Mouse (Mus musculus) yolk sac, embryonic 10.5 days (tissue): ENCODE data around the gene Ppp1ca.
A peak's percentile ranks its signal among the peaks of the same experiment; 100 is the strongest.

Source experiments
- DNase-seq: peaks from one replicate; pipeline ENCODE4 v3.0.0-alpha.2; 2017; ENCODE audit warnings: low spot score

Gene Ppp1ca

GRCm38 (mm10) chr19:4213524-4213974 lies 21.7 kb downstream of the Ppp1ca start:
- DNase-seq = no peak

GRCm38 (mm10) chr19:4214071-4214770 lies 22.4 kb downstream of the Ppp1ca start, which contains the start of the genes Clcf1 and AC109138.7:
Gene Clcf1, plus strand, starts transcription at chr19:4214238.
Gene AC109138.7, plus strand, starts transcription at chr19:4214357.
- peak; percentile 57 for DNase-seq

GRCm38 (mm10) chr19:4214771-4215450 lies 23.0 kb downstream of the Ppp1ca start:
- DNase-seq = no peak

DNA sequence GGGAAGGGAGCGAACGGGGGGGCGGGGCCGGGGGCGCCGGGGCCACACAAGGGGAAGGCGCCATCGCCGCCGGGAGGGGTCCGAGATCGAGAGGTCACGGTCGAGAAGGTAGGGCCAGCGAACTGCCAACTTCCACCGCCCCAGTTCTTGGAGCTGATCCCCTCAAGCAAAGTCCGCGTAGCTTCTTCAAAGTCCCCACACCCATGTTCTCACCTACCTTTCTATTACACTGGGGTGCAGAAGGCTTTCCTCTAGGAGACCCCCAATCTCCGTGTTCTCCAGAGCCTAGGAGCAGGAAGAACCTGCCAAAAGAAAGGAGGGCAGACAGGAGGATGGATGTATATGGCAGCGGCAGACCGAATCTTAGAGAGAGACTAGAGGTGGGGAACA lies 23.6 kb downstream of the Ppp1ca start:
- no peak for DNase-seq

DNA sequence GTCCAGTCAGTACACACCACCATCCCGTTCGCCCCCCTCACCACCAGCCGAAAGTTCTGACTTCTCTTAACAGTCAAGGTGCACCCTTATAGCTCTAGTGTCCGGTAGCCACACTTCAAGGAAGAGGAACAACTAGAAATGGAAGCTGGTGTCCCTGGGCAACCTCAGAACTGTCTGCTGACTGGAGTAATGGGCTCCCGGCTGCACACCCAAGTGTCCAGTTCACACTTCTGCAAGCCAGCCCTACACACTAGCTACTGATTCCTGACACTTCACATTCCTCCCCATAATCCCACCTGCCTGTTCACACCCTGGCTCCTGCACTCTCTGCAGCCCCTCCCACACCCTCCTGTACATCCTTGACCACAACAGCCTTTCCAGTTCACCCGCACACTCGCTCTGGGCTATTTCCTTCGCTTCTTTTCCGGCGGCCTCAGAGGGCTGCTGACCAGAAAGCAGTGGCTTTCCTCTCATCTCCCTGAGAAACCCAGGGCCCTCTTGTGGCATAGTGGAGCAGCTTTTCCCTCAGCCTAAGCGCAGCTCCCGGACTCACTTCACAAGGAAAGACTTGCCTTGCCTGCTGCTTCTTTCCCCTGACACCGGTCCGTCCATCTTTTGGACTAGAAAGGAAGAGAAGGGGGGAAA lies 24.3 kb downstream of the Ppp1ca start:
- no peak for DNase-seq

DNA sequence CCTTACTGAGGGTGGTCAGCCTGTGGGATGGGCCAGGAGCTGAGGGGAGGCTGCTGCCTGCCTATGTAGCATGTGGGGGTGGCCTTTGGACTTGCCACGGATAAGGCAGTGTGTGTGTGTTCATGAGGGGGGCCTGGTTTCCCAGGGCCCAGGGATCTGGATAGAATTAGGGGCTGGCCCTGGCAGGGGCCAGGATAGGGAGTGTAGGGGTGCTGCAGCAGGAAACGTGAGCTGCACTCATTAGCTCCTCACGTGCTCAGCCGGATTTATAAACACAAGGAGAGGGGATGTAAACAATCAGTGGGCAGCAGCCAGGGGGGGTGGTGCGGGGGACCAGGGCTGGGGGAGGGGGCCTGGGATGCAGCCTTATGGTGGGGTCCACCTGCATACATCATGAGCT lies 25.3 kb downstream of the Ppp1ca start:
- DNase-seq = peak; percentile 60

DNA sequence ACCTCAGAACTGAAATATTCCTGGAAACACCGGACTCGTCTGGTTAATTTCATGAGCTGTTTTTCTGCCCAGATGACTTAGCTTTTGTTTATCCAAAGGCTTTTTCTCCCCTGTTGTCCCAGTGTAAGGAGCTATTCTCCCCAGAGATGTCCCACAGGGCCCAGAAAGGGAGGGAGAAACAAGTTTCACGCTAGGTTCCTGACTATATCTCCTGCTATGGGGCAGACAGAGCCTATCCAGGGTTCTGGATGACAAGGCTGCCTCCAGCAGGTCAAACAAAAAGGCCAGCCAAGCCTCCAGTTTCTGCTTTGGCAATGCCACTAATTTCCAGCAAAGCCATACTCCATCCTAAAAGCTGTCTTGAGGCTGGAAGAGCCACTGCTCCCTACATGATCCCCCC lies 26.0 kb downstream of the Ppp1ca start:
- DNase-seq = no peak

GRCm38 (mm10) chr19:4218293-4218692 lies 26.4 kb downstream of the Ppp1ca start:
- no peak for DNase-seq

DNA sequence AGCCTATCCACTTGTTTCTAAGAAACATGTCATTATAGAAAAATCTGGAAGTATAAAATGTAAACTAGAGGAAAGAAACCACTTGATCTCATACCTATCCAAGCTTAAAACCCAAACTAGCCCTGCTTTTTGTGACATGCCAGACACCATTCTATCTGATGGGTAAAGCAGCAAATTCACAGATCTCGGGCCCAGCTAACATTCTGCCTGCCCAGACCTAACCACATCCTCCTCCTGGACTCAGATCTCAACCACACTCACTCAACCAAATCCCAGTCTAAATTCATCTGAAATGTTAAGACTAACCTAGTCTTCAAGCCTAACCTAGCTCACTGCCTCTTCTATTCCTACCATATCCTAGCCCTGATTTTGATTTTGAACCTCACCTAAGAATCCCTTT lies 26.9 kb downstream of the Ppp1ca start:
- DNase-seq = no peak

DNA sequence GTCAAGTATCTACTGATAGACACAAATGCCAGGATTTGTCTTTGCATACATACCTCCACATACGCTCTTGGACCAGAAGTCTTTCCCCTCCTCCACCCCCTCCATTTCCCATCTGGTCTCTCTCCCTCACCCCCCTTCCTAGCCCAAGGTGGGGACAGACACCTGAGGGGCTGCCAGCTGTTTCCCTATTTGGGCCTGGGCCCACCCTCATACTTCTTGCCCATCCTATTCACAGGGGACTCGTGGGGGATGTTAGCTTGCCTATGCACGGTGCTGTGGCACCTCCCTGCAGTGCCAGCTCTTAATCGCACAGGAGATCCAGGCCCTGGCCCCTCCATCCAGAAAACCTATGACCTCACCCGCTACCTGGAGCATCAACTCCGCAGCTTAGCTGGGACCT lies 28.1 kb downstream of the Ppp1ca start:
- DNase-seq = no peak

DNA sequence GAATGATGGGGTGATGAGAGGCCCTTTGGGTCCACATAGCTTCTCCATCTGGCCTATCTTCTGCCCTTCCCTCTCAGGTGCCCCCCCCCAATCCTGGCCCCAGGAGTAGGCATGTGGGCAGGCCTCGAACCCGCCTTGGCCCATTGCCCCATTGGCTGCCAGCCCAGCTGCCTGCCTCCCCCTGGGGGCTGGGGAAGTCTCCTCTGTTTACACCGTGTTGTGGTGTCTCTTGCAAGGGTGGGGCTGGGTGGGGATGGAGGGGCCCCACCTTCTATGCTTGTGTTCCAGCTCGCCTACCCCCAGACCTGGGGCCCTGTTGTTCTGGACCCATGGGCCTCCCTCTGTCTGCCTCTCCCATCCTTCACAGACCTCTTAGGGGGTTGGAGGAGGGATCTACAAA lies 28.6 kb downstream of the Ppp1ca start:
- no peak for DNase-seq

- DNase-seq = no peak
Observed at GRCm38 (mm10) chr19:4220957-4221743, 29.3 kb downstream of the Ppp1ca start.

- DNase-seq = no peak
Observed at GRCm38 (mm10) chr19:4222165-4222564, 30.3 kb downstream of the Ppp1ca start.

DNA sequence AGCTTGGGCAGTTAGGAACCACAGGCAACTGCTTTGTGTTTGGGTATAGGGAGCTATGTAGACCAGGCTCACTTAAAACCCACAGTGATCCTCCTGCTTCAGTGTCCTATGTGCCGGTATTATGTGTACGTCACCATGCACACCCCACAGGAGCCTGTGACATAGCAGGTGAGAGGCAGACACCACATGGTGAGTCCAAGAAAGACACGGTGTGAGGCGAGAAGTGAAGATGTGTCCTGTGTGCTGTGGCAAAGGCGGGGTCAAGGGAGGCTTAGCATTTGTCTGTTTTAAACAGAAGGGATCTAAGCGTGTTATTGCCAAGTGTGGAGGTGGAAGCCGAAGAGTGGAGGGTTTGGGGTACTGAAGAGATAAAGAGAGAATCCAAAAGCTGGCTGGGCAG lies 34.9 kb downstream of the Ppp1ca start:
- DNase-seq = no peak

DNA sequence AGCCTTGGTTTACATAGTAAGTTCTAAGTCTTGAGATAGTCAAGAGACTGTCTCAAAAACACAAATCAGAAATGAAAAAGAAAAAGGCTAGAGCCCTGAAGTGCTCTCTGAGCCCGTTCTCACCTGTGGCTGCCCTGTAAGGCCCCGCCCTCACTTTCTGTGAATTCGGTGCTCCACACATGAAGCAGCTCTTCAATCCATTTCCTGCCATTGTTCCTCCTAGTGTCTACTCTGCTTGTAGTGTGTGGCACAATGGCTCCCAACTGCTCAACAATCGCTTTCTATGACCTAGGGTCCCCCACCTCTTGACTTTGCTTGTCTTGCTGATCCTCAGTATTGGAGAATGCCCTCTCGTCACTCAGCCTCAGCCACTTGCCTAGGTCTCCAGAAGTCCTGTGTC lies 35.6 kb downstream of the Ppp1ca start:
- DNase-seq = no peak

DNA sequence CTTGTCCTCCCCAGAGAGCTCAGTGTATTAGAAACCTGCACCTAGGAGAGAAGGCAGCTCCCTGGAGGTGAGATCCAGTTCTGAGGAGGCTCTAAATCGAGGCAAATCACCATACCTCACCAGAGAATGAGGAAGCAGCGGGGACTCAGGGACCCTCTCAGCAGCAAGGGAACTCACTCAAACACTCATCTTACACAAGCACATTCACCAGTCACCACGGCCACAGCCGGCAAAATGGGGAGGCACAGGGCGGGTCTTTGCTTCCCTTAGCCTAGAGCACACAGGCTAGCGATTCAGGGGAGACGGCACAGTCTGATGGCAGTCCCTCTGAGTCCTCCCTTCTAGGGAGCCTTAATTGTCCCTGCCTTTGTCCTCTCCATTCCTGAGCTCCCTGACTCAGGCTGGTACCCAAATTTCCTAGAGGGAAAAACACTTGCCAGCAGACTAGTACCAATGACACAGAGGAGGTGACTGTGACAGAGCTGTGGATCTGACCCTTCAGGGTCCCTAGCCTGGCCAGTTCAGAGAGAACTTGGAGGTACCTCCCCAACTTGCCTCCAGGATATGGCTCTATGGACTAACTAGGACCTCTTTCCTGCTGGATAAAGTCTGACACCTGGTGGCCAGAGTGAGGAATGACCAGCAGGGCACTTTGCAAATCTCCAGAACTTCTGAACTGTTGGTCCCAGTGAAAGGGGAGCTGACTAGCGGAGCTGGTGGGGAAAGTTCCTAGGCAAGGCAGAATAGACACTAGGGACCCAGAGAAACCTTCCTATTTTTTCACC lies 36.2 kb downstream of the Ppp1ca start:
- DNase-seq = peak; percentile 63

GRCm38 (mm10) chr19:4228891-4229290 lies 37.0 kb downstream of the Ppp1ca start:
- no peak for DNase-seq

GRCm38 (mm10) chr19:4229451-4230076 lies 37.7 kb downstream of the Ppp1ca start:
- DNase-seq = no peak

DNA sequence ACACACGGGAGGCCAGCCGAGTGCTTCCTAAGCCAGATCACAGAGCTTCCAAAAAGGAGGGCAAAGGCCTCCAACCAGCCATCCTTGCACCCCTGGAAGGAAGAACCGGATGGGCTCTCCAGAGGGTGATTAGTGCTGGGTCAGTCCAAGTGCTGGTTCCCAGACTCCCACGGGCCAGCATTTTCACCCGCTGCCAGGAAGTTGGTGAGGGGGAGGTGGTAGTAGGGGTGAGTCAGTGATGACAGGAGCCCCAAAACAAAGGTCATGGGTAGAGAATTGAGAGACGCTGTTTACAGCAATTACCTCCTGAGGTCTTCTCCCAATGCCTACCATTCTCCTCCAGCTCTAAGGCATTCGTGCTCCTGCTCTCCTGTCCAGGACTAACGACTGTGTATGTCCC lies 38.5 kb downstream of the Ppp1ca start:
- no peak for DNase-seq

DNA sequence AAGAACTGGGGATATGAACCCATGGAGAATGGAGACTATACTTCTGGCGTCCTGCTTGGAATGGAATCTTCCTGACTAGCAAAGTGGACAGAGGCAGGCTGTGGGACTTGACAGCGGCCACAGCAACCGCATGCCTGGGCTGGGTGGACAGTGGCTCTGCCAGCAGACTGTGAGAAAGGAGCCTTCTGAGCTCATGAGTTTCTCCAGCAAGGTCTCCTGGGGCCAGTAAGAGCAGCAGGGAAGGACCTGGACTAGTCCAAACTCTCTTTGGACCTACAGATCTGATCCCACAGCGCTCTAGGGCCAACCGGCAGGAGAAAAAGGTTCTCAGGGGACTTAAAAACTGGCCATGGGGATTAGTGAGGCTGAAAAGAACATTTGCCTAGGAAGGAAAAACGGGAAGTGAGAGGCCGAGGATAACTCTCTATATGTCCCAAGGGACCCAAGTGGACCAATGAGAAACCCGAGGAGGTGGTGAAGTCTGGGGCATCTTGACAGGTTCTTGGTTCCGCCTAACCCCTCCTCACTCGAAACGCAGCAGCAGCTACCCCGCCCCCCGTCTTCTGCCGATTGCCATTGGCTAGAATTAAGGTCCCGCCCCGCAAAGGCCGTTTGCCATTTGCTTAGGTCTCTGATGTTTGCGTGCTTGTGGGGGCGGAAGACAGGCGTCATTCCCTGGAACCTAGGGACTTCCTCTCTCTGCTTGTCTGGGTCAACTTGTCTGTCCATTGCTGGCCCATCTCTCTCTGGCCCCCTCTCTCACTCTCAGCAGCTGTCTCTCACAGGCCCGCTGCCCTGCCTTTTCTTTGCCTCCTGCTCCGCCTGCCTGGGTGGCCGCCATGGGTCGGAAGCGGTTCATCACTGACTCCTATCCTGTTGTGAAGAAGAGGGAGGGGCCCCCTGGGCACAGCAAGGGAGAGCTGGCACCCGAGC lies 39.7 kb downstream of the Ppp1ca start, which contains the start of gene Pold4:
TSS of gene Pold4 (plus strand) at position 647 of the 933 bp plus-strand sequence.
- peak; percentile 93 for DNase-seq
